Mouse (Mus musculus) olfactory bulb, adult 2 months (tissue): ENCODE results near the gene Filip1.

Source experiments
- CTCF ChIP-seq: fragments of 200-500 bp; IDR thresholded peaks from 2 replicates; pipeline ENCODE4 v1.5.1; 2012; ENCODE audit warnings: low read depth, mild to moderate bottlenecking, low read length, moderate library complexity; ENCODE audit not compliant: insufficient read depth
- POLR2A ChIP-seq: fragments of 200-500 bp; IDR thresholded peaks from 2 replicates; pipeline ENCODE4 v1.6.1; 2012; ENCODE audit warnings: mild to moderate bottlenecking, low read depth, low read length, moderate library complexity; ENCODE audit not compliant: insufficient read depth

DNA sequence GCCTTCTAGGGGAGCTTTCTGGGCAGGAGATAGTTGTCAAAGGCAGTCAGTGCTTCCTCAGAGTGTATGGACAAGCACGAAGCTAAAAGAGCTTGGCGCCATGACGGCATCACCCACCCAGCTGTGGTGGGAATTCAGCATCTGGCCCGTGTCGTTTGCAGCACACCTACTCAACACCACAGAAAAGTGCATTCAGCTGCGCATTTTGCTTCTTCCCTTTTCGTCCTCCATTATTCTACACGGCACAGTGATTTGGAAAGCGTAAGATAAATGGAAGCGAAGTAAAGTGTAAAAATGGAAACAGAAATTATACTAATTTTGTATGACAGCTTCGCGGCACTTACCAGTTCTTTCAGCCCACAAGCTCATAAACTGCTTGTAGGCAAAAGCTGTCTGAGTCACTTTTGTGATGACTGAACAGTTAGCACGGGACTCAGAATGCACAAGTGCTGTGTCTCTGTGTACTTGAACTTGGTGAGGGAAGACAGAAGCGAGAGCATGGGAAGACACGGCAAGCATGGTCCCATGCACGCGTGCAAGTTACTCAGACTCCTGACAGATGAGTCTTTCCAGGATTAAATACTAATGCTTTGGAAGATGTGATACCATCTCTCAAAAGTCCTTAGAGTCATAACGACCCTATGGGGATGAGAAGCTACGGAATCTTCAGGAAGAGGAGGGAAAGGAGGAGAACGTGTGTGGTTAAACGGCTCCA lies 85.3 kb downstream of the Filip1 start:
- TF ChIP-seq CTCF (no peak), POLR2A (no peak)
